Mouse (Mus musculus): ENCODE results near the gene Prkag2. TPM values are rescaled to one million over a fixed set of nuclear protein-coding genes. Genes with fewer than 3 reads are reported as not detected.

Gene Prkag2
- polyA plus RNA-seq, 1 experiment from 2014 or later = 93.3 TPM

- Histone ChIP-seq H3K4me2 (replicated peaks) (no peak overlapping the region), H3K27me3 (no peaks in the 10 kb centered on the region), H3K9me3 (no peaks in the 10 kb centered on the region), H3K9ac (replicated peaks) (no peak overlapping the region), H3K36me3 (no peaks in the 10 kb centered on the region), H3K4me3 (no peak overlapping the region), H3K27ac (replicated peaks) (no peak overlapping the region), H3K4me1 (no peaks in the 10 kb centered on the region)
- 80% methylated on average over 5 of the region's 5 CpGs for WGBS
- no peak for ATAC-seq (replicated peaks)
Observed at GRCm38 (mm10) chr5:24915119-24915518, 185.3 kb downstream of the Prkag2 start.

- no peak overlapping the region for H3K9ac ChIP-seq (replicated peaks)
- 82% methylated on average over 6 of the region's 6 CpGs for WGBS
- H3K36me3 ChIP-seq = no peaks in the 10 kb centered on the region
- no peaks in the 10 kb centered on the region for H3K9me3 ChIP-seq
- no peak overlapping the region for H3K4me3 ChIP-seq
- no peaks in the 10 kb centered on the region for H3K27me3 ChIP-seq
- H3K4me2 ChIP-seq (replicated peaks) = no peak overlapping the region
- H3K27ac ChIP-seq (replicated peaks) = no peak overlapping the region
- H3K4me1 ChIP-seq = peaks cover 3% of the 10 kb centered on the region
- no peak for ATAC-seq (replicated peaks)
Observed at GRCm38 (mm10) chr5:24913656-24914055, 186.8 kb downstream of the Prkag2 start.

- ATAC-seq (replicated peaks) = no peak; the same call in 1 of the 2 replicates
- peak overlapping the region; percentile 87 for H3K9ac ChIP-seq (replicated peaks)
- H3K27ac ChIP-seq (replicated peaks) = peak overlapping the region; percentile 95
- no peaks in the 10 kb centered on the region for H3K27me3 ChIP-seq
- 11% methylated on average over 15 of the region's 19 CpGs for WGBS
- no peaks in the 10 kb centered on the region for H3K9me3 ChIP-seq
- H3K4me2 ChIP-seq (replicated peaks) = peak overlapping the region; percentile 57
- H3K36me3 ChIP-seq = no peaks in the 10 kb centered on the region
- peak overlapping the region; percentile 82 for H3K4me3 ChIP-seq
- H3K4me1 ChIP-seq = peaks cover 30% of the 10 kb centered on the region
Observed at GRCm38 (mm10) chr5:24908820-24909716, 191.4 kb downstream of the Prkag2 start.

GRCm38 (mm10) chr5:24908141-24908819 is 192.2 kb downstream of the Prkag2 start:
- ATAC-seq (replicated peaks) = peak; percentile 96
- WGBS = 0% methylated on average over 69 of the region's 87 CpGs
- peak overlapping the region; percentile 82 for H3K4me3 ChIP-seq

DNA sequence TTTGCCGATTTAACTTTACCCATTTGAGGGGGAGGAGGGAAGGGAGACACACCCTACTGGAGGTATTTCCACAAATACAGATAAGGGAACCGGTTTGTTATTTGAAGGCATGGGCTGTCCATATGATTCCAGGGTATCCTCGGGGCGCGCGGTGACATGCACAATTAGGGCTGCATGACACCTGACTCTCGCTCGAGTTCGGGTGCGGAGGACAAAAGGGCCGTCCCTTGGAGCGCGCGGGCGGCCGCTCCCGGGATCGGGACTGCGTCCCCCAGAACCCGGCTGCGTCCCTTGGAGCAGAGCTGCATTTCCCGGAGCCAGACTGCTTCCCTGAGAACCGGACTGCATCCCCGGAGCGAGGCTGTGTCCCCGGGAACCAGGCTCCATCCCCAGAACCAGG is 192.7 kb downstream of the Prkag2 start:
- ATAC-seq (replicated peaks) = peak; percentile 62
- no peaks in the 10 kb centered on the region for H3K9me3 ChIP-seq
- peak overlapping the region; percentile 82 for H3K4me3 ChIP-seq
- peak overlapping the region; percentile 57 for H3K4me2 ChIP-seq (replicated peaks)
- H3K27ac ChIP-seq (replicated peaks) = peak overlapping the region; percentile 95
- H3K27me3 ChIP-seq = no peaks in the 10 kb centered on the region
- peaks cover 36% of the 10 kb centered on the region for H3K4me1 ChIP-seq
- H3K9ac ChIP-seq (replicated peaks) = peak overlapping the region; percentile 87
- WGBS = under 1% methylated on average over 26 of the region's 26 CpGs
- no peaks in the 10 kb centered on the region for H3K36me3 ChIP-seq

More at GRCm38 (mm10) chr5:24908141-24908819, 192.2 kb downstream of the Prkag2 start:
- Histone ChIP-seq H3K27me3 (no peaks in the 10 kb centered on the region), H3K4me1 (peaks cover 33% of the 10 kb centered on the region), H3K4me2 (replicated peaks) (peak overlapping the region; percentile 57), H3K36me3 (no peaks in the 10 kb centered on the region), H3K9ac (replicated peaks) (peak overlapping the region; percentile 87), H3K27ac (replicated peaks) (peak overlapping the region; percentile 95), H3K9me3 (no peaks in the 10 kb centered on the region)

DNA sequence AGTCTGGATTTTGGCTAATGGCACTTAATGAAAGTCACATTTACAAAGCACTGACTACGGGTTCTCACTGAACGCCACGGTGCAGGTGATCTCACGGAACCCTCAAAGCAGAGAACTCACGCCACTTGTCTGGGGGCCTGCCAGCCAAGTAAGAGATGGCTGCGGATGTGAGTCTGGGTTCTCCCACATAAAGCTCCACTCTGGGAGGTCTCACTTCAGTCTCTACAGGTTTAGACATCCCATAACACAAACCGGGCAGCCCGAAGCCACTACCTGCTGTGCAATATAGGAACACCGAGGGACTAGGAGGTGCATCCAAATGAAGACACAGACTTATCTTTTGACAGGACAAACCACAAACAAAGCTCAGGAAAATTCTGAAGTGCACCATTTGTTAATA is 193.6 kb downstream of the Prkag2 start:
- peak overlapping the region; percentile 82 for H3K4me3 ChIP-seq
- H3K9ac ChIP-seq (replicated peaks) = peak overlapping the region; percentile 87
- peaks cover 36% of the 10 kb centered on the region for H3K4me1 ChIP-seq
- H3K9me3 ChIP-seq = no peaks in the 10 kb centered on the region
- H3K36me3 ChIP-seq = no peaks in the 10 kb centered on the region
- ATAC-seq (replicated peaks) = no peak
- 36% methylated on average over 9 of the region's 9 CpGs for WGBS
- H3K27ac ChIP-seq (replicated peaks) = no peak overlapping the region
- no peaks in the 10 kb centered on the region for H3K27me3 ChIP-seq
- H3K4me2 ChIP-seq (replicated peaks) = peak overlapping the region; percentile 57

GRCm38 (mm10) chr5:24904941-24905340 is 195.5 kb downstream of the Prkag2 start:
- Histone ChIP-seq H3K36me3 (peaks cover 4% of the 10 kb centered on the region; the same call in 1 of the 2 replicates), H3K27ac (replicated peaks) (no peak overlapping the region), H3K9ac (replicated peaks) (no peak overlapping the region), H3K4me2 (replicated peaks) (no peak overlapping the region), H3K27me3 (no peaks in the 10 kb centered on the region), H3K4me3 (no peak overlapping the region), H3K4me1 (peaks cover 36% of the 10 kb centered on the region), H3K9me3 (no peaks in the 10 kb centered on the region)
- ATAC-seq (replicated peaks) = no peak
- WGBS = 64% methylated on average over 9 of the region's 9 CpGs

DNA sequence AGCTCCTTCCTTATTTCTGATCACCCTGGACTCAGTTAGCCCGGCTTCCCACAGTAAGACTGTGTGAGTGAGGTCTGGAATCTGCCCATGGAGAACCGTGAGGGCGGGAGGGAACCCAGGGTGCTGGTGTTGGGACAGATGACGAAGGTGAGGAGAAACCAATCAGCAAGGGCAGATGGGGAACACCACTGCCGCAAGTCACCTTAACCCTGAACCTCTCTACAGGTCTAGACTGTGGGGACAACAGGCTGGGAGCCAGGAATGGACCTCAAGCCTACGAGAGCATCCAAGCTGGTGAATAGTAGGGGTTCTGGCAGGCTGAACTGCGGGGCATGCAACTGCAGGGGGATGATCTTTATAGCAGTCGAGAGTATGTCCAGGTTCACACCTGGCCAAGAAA is 196.0 kb downstream of the Prkag2 start:
- Histone ChIP-seq H3K4me3 (no peak overlapping the region), H3K9ac (replicated peaks) (no peak overlapping the region), H3K4me2 (replicated peaks) (no peak overlapping the region), H3K36me3 (peaks cover 4% of the 10 kb centered on the region; the same call in 1 of the 2 replicates), H3K27ac (replicated peaks) (no peak overlapping the region), H3K4me1 (peaks cover 36% of the 10 kb centered on the region), H3K9me3 (no peaks in the 10 kb centered on the region), H3K27me3 (no peaks in the 10 kb centered on the region)
- no peak for ATAC-seq (replicated peaks)
- 88% methylated on average over 8 of the region's 8 CpGs for WGBS

DNA sequence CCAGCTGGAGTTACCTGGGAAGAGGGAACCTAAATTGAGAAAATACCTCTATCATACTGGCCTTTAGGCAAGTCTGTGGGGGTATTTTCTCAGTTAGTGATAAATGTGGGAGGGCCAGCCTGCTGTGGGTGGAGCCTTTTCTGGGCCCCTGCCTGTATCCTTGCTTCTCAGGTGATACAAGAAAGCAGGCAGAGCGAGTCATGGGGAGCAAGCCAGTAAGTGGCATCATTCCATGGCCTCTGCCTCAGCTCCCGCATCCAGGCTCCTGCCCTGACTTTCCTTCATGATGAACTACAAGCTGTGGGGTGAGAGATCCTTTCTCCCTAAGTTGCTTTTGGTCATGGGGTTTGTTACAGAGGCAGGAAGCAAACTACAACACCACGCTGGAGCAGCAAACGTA is 196.4 kb downstream of the Prkag2 start:
- Histone ChIP-seq H3K4me2 (replicated peaks) (no peak overlapping the region), H3K27ac (replicated peaks) (no peak overlapping the region), H3K9ac (replicated peaks) (no peak overlapping the region), H3K36me3 (peaks cover 4% of the 10 kb centered on the region; the same call in 1 of the 2 replicates), H3K4me3 (no peak overlapping the region), H3K4me1 (peaks cover 36% of the 10 kb centered on the region), H3K9me3 (no peaks in the 10 kb centered on the region), H3K27me3 (no peaks in the 10 kb centered on the region)
- ATAC-seq (replicated peaks) = no peak
- WGBS = 92% methylated on average over 4 of the region's 4 CpGs

DNA sequence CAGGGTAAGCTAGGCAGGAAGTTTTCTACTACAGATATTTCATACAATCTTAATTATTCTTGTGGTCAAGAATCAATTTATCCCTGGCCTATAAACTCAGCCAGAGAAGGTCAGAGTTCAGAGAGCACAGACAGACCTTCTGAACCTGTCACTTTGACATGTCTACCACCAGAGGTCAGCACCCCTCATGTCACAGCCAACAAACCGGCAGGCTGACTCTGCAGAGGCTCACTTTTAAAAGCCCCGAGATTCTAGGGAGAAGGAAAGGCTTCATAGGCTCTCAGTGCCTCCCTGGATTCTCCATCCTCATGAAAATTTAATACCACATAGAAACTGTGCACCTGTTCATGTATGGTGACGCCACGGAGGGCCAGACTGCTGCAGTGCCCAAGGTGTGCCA is 197.6 kb downstream of the Prkag2 start:
- Histone ChIP-seq H3K27me3 (no peaks in the 10 kb centered on the region), H3K9me3 (no peaks in the 10 kb centered on the region), H3K4me3 (no peak overlapping the region), H3K4me2 (replicated peaks) (no peak overlapping the region), H3K27ac (replicated peaks) (no peak overlapping the region; the same call in 1 of the 2 replicates), H3K4me1 (peaks cover 34% of the 10 kb centered on the region), H3K36me3 (peaks cover 4% of the 10 kb centered on the region; the same call in 1 of the 2 replicates), H3K9ac (replicated peaks) (no peak overlapping the region)
- WGBS = 31% methylated on average over 4 of the region's 4 CpGs
- ATAC-seq (replicated peaks) = no peak

DNA sequence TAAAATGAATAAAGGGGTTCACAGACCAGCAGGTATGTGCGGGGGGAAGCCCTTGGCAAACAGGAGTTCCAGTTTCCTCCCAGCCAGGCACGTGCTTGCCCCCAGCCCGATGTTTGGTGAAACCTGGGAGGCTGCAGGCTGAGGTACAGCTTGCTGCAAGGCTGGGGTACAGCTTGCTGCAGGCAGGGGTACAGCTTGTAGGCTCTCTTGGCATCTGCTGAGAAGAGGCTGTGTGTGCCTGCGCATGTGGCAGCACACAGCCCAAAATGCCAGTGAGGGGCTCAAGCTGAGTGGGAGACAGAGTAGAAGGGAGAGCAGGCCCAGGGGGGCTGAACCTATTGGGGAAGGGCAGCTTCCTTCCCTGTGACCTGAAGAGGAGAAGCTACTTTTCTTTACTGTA is 204.8 kb downstream of the Prkag2 start:
- ATAC-seq (replicated peaks) = no peak
- Histone ChIP-seq H3K27ac (replicated peaks) (no peak overlapping the region), H3K27me3 (no peaks in the 10 kb centered on the region), H3K4me2 (replicated peaks) (no peak overlapping the region), H3K9me3 (no peaks in the 10 kb centered on the region), H3K36me3 (no peaks in the 10 kb centered on the region), H3K9ac (replicated peaks) (no peak overlapping the region), H3K4me1 (no peaks in the 10 kb centered on the region), H3K4me3 (no peak overlapping the region)
- WGBS = 82% methylated on average over 4 of the region's 4 CpGs

- no peaks in the 10 kb centered on the region for H3K27me3 ChIP-seq
- no peak overlapping the region for H3K4me2 ChIP-seq (replicated peaks)
- no peak overlapping the region for H3K27ac ChIP-seq (replicated peaks)
- H3K36me3 ChIP-seq = no peaks in the 10 kb centered on the region
- WGBS = 74% methylated on average over 1 of the region's 1 CpGs
- ATAC-seq (replicated peaks) = no peak
- no peaks in the 10 kb centered on the region for H3K9me3 ChIP-seq
- H3K9ac ChIP-seq (replicated peaks) = no peak overlapping the region
- H3K4me3 ChIP-seq = no peak overlapping the region
- H3K4me1 ChIP-seq = no peaks in the 10 kb centered on the region
Observed at GRCm38 (mm10) chr5:24894814-24895213, 205.6 kb downstream of the Prkag2 start.
